Mouse (Mus musculus): ENCODE results near the gene Fbxo9.

The Fbxo9 gene

GRCm38 (mm10) chr9:78051677-78052076, 57.2 kb downstream of the Fbxo9 start, which contains the start of gene Gcm1:
Gene Gcm1 (plus strand): TSS chr9:78051924.
- POLR2A ChIA-PET: interaction anchor here in 3 of 4 experiments (0.7 to 1.4 kb wide), 7 partner anchors 9 to 440 kb away, joined by 3 to 6 read pairs (median 3); no protein-coding TSS in a partner anchor
- CTCF ChIA-PET: interaction anchor here in 3 of 4 experiments (0.5 to 1.6 kb wide), 4 partner anchors 9 to 513 kb away, joined by 3 to 5 read pairs (median 4); no protein-coding TSS in a partner anchor

- ChIA-PET CTCF (interaction anchor here (0.5 to 1.6 kb wide), 4 partner anchors 10 to 596 kb away, joined by 3 to 5 read pairs (median 4); no protein-coding TSS in a partner anchor), POLR2A (interaction anchor here in 2 of 4 experiments (0.8 to 1.2 kb wide), 3 partner anchors 60 to 431 kb away, joined by 3 to 6 read pairs (median 3); no protein-coding TSS in a partner anchor)
Measured at GRCm38 (mm10) chr9:78050452-78050970, 58.4 kb downstream of the Fbxo9 start.

GRCm38 (mm10) chr9:78046755-78047154, 62.1 kb downstream of the Fbxo9 start:
- ChIA-PET POLR2A (interaction anchor here in 2 of 4 experiments (1.1 to 1.2 kb wide), 3 partner anchors 24 to 292 kb away, joined by 3 to 4 read pairs (median 4); partner anchors contain the start of gene Gclc (in 1 of the 2)), CTCF (interaction anchor here in 1 of 4 experiments (1.0 kb wide), 1 partner anchor 450 kb away, joined by 3 read pairs; no protein-coding TSS in a partner anchor)

GRCm38 (mm10) chr9:78045171-78045570, 63.7 kb downstream of the Fbxo9 start:
- ChIA-PET CTCF (interaction anchor here in 1 of 4 experiments (0.6 kb wide), 1 partner anchor 49 kb away, joined by 3 read pairs; no protein-coding TSS in a partner anchor), POLR2A (interaction anchor here in 1 of 4 experiments (0.8 to 1.2 kb wide), 3 partner anchors 9 to 123 kb away, joined by 3 to 4 read pairs (median 3); no protein-coding TSS in a partner anchor)

GRCm38 (mm10) chr9:78038755-78039489, 69.9 kb downstream of the Fbxo9 start:
- POLR2A ChIA-PET: interaction anchor here in 2 of 4 experiments (0.6 kb wide), 2 partner anchors 11 to 43 kb away, joined by 3 to 4 read pairs; no protein-coding TSS in a partner anchor
- CTCF ChIA-PET: interaction anchor here (0.6 to 2.2 kb wide), 17 partner anchors 10 to 574 kb away, joined by 3 to 13 read pairs (median 4); no protein-coding TSS in a partner anchor

GRCm38 (mm10) chr9:78035831-78036230, 73.0 kb downstream of the Fbxo9 start:
- POLR2A ChIA-PET: interaction anchor here in 1 of 4 experiments (0.7 kb wide), 1 partner anchor 8 kb away, joined by 4 read pairs; no protein-coding TSS in a partner anchor
- CTCF ChIA-PET: interaction anchor here in 1 of 4 experiments (0.5 to 1.3 kb wide), 3 partner anchors 17 to 236 kb away, joined by 3 to 6 read pairs (median 3); no protein-coding TSS in a partner anchor

- ChIA-PET POLR2A (interaction anchor here in 1 of 4 experiments (0.7 kb wide), 1 partner anchor 9 kb away, joined by 4 read pairs; no protein-coding TSS in a partner anchor), CTCF (interaction anchor here in 1 of 4 experiments (0.5 to 1.3 kb wide), 4 partner anchors 11 to 236 kb away, joined by 3 to 6 read pairs (median 3); no protein-coding TSS in a partner anchor)
Measured at GRCm38 (mm10) chr9:78035296-78035695, 73.6 kb downstream of the Fbxo9 start.

GRCm38 (mm10) chr9:78032930-78033329, 75.9 kb downstream of the Fbxo9 start:
- CTCF ChIA-PET: no interaction called here
- POLR2A ChIA-PET: no interaction called here
